Mouse (Mus musculus) T-helper 1 cell (primary cell): ENCODE measurements around the gene Fbxl17.

ENCODE experiments used
- in situ Hi-C: fragments of 300-600 bp; cut with MboI, MseI; formaldehyde crosslinking; loops from one replicate; pipeline ENCODE4 v1.15.1; 2025; ENCODE audit warnings: high pct_unique_total_duplicates

The Fbxl17 gene

DNA sequence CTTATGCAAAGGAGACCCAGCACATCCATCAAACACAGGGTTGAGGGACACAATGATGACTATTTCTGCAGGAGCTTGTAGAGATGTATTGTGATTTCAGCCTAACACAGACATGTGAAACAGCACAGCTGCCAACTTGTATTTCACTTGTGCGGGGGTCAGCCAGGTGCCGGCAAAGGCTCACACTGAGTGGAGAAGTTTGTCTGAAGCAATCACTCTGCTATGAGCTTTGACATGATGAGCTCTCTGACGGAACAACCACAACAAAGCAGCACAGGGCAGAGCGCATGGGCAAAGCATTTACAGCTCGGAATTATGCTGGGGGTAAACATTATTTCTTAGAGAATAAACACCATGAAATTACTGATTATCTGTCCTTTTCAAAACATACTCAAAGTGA is 328.6 kb downstream of the Fbxl17 start:
- in situ Hi-C loops = no loop called here

- in situ Hi-C loops = no loop called here
Measured at GRCm38 (mm10) chr17:63168019-63168788, 331.6 kb downstream of the Fbxl17 start.

GRCm38 (mm10) chr17:63167248-63167647 is 332.6 kb downstream of the Fbxl17 start:
- in situ Hi-C loops = no loop called here

DNA sequence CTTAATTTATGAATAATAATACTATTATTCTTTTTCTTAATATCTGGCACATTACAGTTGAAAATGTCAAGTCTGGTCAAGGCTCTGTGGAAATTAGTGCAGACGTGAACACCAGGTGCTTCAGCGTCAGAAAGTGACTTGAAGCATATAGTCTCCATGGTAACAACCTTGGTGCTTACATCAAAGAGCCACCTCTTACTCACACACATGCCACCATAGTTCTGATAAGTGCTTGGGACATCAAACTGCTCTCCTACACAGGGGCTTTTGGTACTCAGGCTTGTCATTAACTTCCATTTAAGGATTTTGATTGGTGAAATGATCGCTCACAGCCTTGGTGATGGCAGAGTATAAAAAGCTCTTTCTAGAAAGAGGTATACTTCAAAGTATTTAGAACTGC is 333.1 kb downstream of the Fbxl17 start:
- in situ Hi-C loops = no loop called here

- in situ Hi-C loops = no loop called here
Measured at GRCm38 (mm10) chr17:63165847-63166246, 334.0 kb downstream of the Fbxl17 start.

DNA sequence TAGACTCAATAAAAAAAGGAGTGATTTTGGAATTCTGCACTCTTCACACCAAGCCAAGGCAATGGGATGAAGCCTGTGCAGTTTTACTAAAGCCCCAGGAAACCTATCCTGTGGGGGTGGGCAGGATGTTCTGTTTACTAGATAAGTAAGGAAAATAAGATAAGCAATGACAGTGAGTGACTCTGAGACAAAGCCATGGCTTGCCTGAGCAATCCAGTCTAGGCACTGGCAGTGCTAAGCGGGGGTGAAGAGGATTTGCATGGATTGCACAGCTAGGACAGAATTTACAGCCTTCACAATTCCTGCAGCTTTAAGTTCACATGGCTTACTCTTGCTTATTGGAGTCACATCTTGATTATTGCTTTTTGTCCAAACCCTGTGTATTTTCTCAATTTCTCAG is 335.5 kb downstream of the Fbxl17 start:
- in situ Hi-C loops = no loop called here

DNA sequence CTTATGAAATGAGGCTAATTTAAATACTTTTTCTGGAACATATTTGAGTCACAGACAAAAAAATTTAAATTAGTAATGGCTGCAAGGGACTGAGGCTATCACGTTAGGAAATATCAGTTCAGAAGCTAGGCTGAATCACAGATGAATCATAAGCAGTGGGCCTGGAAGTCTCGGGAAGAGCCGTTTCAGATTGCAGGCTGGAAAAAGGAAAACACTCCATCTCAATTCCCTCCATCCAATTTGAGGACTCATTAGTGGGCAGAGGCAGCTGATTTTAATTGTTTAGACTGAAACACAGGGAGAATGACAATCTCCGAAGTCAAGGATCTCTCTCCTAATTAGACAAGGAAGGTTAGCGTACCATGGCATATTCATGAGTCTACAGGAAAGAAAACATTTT is 337.9 kb downstream of the Fbxl17 start:
- in situ Hi-C loops = no loop called here

- in situ Hi-C loops = no loop called here
Measured at GRCm38 (mm10) chr17:63159196-63159595, 340.6 kb downstream of the Fbxl17 start.

DNA sequence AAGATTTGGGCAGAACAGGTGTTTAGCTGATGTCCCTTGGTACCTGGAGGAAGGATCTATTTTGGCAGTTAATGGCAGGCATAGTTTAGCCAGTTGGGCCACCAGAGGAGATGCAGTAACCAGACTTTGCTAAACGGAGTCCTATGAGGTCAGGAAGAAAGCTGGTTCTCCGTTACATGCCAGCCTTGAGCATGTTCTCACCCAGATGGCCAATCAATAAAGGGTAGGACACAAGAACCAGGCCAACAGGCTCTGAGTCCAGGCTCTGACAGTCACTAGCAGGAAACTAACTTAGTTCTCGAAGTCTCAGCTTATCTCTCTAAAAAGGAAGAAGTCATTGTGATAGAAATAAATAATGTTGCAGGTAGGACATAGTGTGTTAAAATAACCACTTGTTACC is 341.4 kb downstream of the Fbxl17 start:
- in situ Hi-C loops = no loop called here

DNA sequence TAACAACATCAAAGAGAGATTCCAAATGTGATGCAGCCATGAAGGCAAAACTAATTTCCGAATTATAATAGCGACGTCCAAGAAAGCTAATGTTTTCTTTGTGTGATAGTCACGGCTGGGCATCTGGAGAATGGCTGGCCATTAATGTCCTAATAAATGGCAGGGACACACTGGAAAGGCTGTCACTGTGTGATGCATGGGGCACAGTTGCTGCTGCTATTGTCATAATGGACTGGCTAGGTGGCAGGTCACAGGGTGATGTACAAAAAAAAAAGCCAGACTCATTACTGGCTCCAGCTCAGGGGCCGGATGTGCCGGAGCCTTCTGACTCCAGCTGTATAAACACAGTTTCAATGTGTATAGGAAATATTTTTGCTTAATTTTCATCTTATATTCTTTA is 341.9 kb downstream of the Fbxl17 start:
- in situ Hi-C loops = no loop called here

- in situ Hi-C loops = no loop called here
Measured at GRCm38 (mm10) chr17:63157019-63157418, 342.8 kb downstream of the Fbxl17 start.

DNA sequence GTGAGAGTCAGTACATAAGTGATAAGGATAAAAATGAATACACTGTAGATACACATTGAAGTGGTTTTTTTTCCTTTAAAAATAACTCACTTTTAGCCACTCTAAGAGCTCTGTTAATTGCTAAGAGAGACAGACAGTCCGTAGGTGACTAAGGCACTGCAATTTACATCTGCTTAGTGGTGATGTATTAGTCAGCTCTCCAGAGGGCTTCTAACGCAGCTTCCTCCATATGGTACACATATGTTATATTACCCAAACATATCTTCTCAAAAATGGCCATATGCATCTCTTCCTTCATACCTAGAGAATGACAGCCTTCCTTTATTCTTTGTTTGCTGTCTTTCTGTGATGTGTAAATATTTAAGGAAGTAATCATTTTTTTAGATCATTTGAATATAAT is 353.3 kb downstream of the Fbxl17 start:
- in situ Hi-C loops = no loop called here

GRCm38 (mm10) chr17:63145751-63146491 is 353.9 kb downstream of the Fbxl17 start:
- in situ Hi-C loops = no loop called here

DNA sequence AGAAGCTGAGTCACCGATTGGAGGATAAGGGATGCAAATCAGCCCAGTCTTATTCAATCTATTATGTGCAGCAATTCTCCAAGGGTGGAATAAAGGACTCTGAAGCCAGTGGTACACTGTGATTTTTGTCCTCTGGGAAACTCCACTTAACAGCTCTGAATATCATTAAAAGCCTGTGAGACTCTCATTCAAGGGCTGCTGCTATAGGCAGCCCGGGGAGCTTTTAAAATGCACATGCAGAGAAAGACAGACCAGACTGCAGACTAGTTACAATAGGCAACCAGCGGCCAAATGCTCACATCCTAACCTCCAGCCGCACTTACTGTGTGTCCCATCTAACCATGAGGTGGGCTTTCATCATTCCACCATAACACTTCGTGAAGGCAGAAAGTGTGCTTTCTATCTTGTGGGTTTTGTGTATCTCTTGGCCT is 354.5 kb downstream of the Fbxl17 start:
- in situ Hi-C loops = no loop called here

DNA sequence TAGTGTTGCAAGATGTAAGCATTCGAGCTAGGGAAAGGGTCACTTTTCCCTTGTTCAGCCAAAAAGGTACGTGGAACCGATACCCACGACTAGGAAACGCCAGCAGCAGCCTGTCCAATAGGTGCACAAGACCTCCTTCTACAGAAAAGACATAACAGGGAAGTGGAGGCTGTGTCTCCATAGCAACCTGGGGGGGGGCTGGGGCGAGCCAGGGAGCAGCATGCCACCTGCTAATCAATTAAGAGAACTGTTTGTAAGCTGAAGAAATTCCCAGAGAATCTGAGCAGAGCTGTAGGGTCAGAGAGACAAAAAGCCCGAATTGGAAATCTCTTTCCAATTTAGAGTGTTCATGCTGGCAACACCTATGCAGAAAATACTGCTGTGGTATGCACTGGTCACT is 356.0 kb downstream of the Fbxl17 start:
- in situ Hi-C loops = no loop called here

- in situ Hi-C loops = no loop called here
Measured at GRCm38 (mm10) chr17:63134805-63135204, 365.0 kb downstream of the Fbxl17 start.

- in situ Hi-C loops = no loop called here
Measured at GRCm38 (mm10) chr17:63122427-63122826, 377.4 kb downstream of the Fbxl17 start.

- in situ Hi-C loops = no loop called here
Measured at GRCm38 (mm10) chr17:63119701-63120100, 380.1 kb downstream of the Fbxl17 start.

GRCm38 (mm10) chr17:63119077-63119476 is 380.7 kb downstream of the Fbxl17 start:
- in situ Hi-C loops = no loop called here

DNA sequence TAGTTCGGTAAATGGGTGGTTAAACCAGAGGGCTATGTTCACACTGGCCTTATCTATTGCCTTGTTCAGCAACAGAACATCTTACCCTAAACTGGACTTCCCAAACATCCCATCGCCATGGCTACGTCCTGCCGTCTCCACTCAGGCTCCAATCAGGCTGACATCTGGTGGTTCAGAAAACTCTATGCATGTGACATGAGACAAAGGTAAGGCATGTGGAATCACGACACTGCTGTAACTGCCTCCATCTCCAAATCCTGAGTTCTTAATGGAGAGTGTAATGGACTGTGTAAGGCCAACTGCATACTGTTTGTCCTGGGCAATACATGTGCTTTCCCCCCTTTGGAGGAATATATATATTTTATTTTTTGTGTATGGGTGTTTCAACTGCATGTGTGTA is 382.7 kb downstream of the Fbxl17 start:
- in situ Hi-C loops = no loop called here

DNA sequence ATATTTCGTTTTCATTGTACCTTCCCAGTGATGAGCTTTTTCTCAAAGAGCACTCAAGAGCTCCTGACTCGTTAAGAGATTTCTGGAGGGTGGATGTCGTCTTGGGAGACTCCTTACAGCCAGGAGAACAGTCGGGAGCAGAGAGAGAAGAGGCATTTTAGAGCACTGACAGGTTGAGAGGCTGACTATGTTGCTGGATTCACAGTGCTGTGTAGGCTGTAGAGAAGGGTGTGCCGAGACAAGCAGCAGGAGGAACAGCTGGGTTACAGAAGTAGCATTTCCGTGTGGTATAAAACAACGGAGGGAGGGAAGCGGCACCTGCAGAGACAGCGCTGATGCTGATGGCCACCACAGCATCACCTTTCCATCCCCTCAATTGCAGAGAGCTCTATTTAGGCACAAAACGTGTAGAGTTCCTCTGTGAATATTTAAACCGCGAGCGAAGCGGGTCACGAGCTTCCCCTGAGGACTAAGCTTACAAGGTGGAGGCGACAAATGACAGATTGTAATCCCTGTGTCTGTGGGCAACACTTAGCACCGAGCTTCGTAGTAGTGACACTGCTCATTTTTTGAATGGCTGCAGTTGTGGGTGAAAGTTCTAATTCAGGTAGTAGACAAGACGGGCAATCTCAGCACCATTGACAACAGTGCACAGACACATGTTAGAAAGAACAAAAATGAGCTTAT is 385.3 kb downstream of the Fbxl17 start:
- in situ Hi-C loops = no loop called here

DNA sequence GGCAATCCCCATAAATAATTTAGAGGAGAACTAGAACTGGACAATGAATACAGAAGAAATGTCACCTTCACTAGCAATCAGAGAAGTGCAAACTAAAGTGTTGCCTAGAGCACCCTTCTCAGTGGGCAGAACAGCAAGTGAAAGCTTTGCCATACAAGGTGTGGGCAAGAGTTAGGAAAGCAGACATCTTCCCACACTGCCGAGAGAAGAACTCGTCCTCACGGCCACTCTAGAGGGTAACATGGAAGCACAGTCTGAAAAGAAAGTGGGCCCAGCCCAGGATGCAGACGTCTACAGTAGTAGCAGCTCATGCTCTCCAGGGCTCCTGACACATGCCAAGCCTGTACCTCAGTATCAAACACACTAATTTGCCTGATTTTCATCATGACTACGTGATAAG is 387.0 kb downstream of the Fbxl17 start:
- in situ Hi-C loops = no loop called here

GRCm38 (mm10) chr17:63110994-63111393 is 388.8 kb downstream of the Fbxl17 start:
- in situ Hi-C loops = no loop called here
